Mouse (Mus musculus) megakaryocyte, embryonic 14.5 days (primary cell): ENCODE results near the gene Mrpl51.

Experiments used
- FLI1 ChIP-seq: IDR thresholded peaks from 2 replicates; pipeline ENCODE4 v1.6.1; 2012; ENCODE audit warnings: low read length, inconsistent platforms, mixed read lengths
- GATA1 ChIP-seq: IDR thresholded peaks from 3 replicates; pipeline ENCODE4 v1.6.1; 2012; ENCODE audit warnings: mixed read lengths, low read length, inconsistent platforms, borderline replicate concordance

DNA sequence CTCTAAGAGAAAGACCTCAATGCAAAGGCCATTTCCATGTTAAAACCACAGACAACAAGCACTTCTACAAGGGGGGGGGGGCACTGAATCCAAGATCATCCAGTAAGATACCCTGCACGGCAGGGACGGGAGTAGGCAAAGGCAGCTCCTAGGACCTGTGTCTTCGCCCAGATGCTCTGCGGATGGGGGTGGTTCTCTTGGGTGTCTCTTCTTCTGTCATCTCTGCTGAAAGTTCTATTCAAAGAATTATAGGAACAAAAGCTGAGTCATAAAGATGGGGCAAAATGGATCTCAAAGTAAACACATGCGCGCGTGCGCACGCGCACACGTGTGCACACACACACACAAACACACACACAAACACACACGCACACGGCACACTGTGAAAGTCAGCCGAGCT lies 23.5 kb upstream of the Mrpl51 start:
- no peak for TF ChIP-seq GATA1
- TF ChIP-seq FLI1 = no peak
